Mouse (Mus musculus) neural tube, embryonic 15.5 days (tissue): ENCODE results near the gene Rhebl1. TPM values are rescaled to one million over a fixed set of nuclear protein-coding genes. Genes with fewer than 3 reads are reported as not detected.
"Not testable (repeated sequence)": the region's sequence is repeated elsewhere in the genome, so short reads cannot be mapped to it uniquely, and the experiment has no call there.

Experiments used
- ATAC-seq: fragments of 200-750 bp; cut with Nextera tagmentation; 2 replicates; pipeline ENCODE4 v1.8.0; 2017; ENCODE audit warnings: mild to moderate bottlenecking, moderate TSS enrichment, moderate library complexity; ENCODE audit not compliant: low FRiP score
- H3K27ac ChIP-seq: fragments of 300-500 bp; sonication (generic); replicated peaks from 2 replicates; pipeline ENCODE4 v1.5.1; 2015; ENCODE audit warnings: mild to moderate bottlenecking, inconsistent platforms
- H3K27me3 ChIP-seq: fragments of 300-500 bp; sonication (generic); replicated peaks from 2 replicates; pipeline ENCODE4 v1.6.1; 2015; ENCODE audit warnings: inconsistent platforms
- H3K36me3 ChIP-seq: fragments of 300-500 bp; sonication (generic); 2 replicates; pipeline ENCODE4 v1.6.1; 2015; ENCODE audit warnings: inconsistent platforms
- H3K4me1 ChIP-seq: fragments of 300-500 bp; sonication (generic); 2 replicates; pipeline ENCODE4 v1.6.1; 2015; ENCODE audit warnings: inconsistent platforms
- H3K4me2 ChIP-seq: fragments of 300-500 bp; sonication (generic); 2 replicates; pipeline ENCODE4 v1.6.1; 2015; ENCODE audit warnings: inconsistent platforms, mild to moderate bottlenecking, moderate library complexity
- H3K4me3 ChIP-seq: fragments of 300-500 bp; sonication (generic); replicated peaks from 2 replicates; pipeline ENCODE4 v1.5.1; 2015; ENCODE audit warnings: mild to moderate bottlenecking, inconsistent platforms
- H3K9ac ChIP-seq: fragments of 300-500 bp; sonication (generic); replicated peaks from 2 replicates; pipeline ENCODE4 v1.6.1; 2015; ENCODE audit warnings: mild to moderate bottlenecking, inconsistent platforms
- H3K9me3 ChIP-seq: fragments of 300-500 bp; sonication (generic); replicated peaks from 2 replicates; pipeline ENCODE4 v1.6.1; 2016; ENCODE audit warnings: inconsistent platforms
- WGBS: fragments of 180-500 bp; shearing (Covaris S2); methylation state at CpG from one replicate; pipeline ENCODE4 v1.1.7; 2015; ENCODE audit warnings: mixed read lengths; 5-methylcytosine and 5-hydroxymethylcytosine counted together
- polyA plus RNA-seq: library from polyadenylated mRNA; unstranded; fragments of >200 nt; fragmentation: Nextera tagmentation; extraction: Ambion mirVana; gene quantifications from 2 replicates; pipeline ENCODE4 v1.2.1, GENCODE M21; 2015

Gene Rhebl1
- polyA plus RNA-seq, result 27.0 and 33.2 TPM in 2 replicates

DNA sequence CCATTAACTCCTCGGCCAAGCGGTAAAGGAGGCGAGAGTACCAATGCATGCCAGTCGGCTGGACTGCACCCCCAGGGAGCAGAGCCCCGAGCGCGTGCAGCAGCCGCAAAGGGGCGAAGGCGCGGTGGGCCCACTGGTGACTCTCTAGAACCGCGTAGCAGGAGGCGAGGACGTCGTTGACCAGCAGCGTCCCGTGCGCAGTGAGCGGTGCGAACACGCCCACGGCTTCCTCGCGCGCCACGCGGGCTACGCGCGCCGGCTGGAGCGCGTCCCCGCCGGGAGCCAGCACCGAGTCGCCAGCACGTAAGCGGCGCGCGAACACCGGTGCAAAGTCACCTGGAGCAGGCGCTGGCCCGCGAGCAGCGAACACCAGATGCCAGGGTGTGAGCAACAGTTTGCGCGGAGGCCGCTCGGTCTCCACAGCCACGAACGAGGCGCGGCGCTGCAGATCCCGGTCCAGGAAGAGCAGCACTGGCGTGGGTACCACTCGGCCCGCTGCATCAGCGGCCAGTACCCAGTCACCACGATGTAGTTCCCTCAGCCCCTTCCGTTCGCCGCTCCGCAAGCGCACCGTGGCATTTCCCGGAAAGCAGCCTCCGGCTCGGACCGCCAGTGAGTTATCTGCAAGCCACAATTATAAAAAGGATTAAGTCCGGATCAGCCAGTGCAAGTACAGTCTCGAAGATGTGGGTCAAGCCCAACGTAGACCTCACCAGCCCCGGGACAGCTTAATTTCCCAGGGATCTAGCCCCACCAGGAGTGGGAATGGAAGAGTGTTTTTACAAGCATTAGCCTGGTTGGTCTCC lies at the start of gene Rhebl1:
TSS of gene Rhebl1 (minus strand) at position 601 of the 806 bp plus-strand sequence.
- ATAC-seq, result 0 out of 2 replicates have a peak, but pooled peaks have one; percentile 17
- Histone ChIP-seq H3K27ac (no peak within 1 kb of the TSS), H3K36me3 (no peaks in the 10 kb centered on the region), H3K4me1 (peaks cover 47% of the 10 kb centered on the region), H3K4me3 (peak within 1 kb of the TSS; percentile 49), H3K9me3 (no peaks in the 10 kb centered on the region), H3K27me3 (peaks cover 76% of the 10 kb centered on the region), H3K4me2 (peak within 1 kb of the TSS; percentile 96), H3K9ac (peak within 1 kb of the TSS; percentile 21; the same call in 1 of the 2 replicates)
- under 1% methylated on average over 72 of the region's 77 CpGs for WGBS

DNA sequence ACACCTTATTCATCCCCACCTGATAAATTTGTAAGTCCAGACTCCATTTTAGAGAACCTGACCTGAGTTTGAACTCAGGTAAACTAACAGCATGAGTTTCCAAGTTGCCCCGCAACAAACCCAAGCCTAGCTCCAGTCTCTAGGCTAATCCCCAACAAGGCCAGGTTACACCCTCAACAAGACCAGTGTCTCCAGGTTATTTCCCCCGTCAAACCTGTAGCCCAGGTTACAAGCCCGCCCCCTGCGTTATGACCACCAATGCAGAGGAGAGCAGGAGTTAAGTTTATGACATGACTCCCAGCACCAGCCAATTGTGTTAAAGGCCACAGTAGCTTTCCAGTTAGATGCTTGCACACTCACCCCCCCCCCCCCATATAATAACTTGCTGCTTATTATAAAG lies 48.8 kb upstream of the Rhebl1 start:
- peaks cover 15% of the 10 kb centered on the region for H3K4me1 ChIP-seq
- no peaks in the 10 kb centered on the region for H3K36me3 ChIP-seq
- H3K27ac ChIP-seq, result no peak overlapping the region
- no peak for ATAC-seq
- H3K4me3 ChIP-seq, result no peak overlapping the region
- no peaks in the 10 kb centered on the region for H3K27me3 ChIP-seq
- WGBS, result 76% methylated on average over 4 of the region's 4 CpGs
- H3K4me2 ChIP-seq, result no peak overlapping the region
- no peak overlapping the region for H3K9ac ChIP-seq
- no peaks in the 10 kb centered on the region for H3K9me3 ChIP-seq

DNA sequence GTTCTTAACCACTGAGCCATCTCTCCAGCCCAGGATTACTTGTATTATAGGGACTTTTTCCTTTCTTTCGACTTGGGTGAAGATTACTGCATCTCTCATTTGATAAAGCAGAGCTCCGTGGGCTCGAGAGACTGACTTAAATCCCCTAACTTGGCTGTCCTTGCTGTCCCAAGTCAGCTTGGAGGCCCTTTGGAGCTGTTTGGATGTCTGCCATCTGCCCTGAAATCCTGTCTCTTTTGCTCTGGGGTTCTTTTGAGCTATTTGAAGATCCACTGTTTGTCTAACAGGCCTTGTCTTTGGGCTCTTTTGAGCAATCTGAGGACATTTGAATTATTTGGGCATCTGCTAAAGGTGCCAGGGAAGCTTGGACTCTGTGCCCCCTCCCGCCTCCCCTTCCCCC lies 47.7 kb upstream of the Rhebl1 start:
- ATAC-seq, result no peak

DNA sequence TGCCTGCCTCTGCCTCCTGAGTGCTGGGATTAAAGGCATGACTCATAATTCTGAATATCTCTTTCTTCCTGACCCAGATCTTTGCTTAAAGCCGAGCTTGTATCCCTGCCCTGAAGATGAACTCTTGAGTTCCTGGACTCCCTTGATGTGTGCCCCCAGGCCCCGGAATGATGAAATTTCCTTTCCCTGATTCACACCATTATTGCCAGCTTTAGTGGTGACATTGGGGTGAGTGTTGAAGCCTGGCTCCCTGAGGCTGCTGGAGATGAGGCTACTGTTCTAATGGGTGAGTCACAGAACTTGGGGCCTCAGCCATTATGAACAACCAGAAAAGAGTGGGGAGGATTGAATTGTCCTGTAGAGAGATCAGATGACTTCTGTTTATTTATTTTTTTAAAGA lies 47.2 kb upstream of the Rhebl1 start:
- H3K4me3 ChIP-seq, result no peak overlapping the region
- H3K27ac ChIP-seq, result no peak overlapping the region
- H3K4me1 ChIP-seq, result 0 out of 2 replicates have a peak, but pooled peaks cover 4% of the 10 kb centered on the region
- no peak for ATAC-seq
- H3K4me2 ChIP-seq, result no peak overlapping the region
- H3K27me3 ChIP-seq, result no peaks in the 10 kb centered on the region
- H3K36me3 ChIP-seq, result no peaks in the 10 kb centered on the region
- no peak overlapping the region for H3K9ac ChIP-seq
- 88% methylated on average over 2 of the region's 2 CpGs for WGBS
- H3K9me3 ChIP-seq, result no peaks in the 10 kb centered on the region

More for the DNA sequence above, 47.7 kb upstream of the Rhebl1 start:
- H3K36me3 ChIP-seq, result no peaks in the 10 kb centered on the region
- H3K4me2 ChIP-seq, result no peak overlapping the region
- H3K9me3 ChIP-seq, result no peaks in the 10 kb centered on the region
- no peak overlapping the region for H3K4me3 ChIP-seq
- H3K27me3 ChIP-seq, result no peaks in the 10 kb centered on the region
- WGBS, result 76% methylated on average over 4 of the region's 4 CpGs
- H3K9ac ChIP-seq, result no peak overlapping the region
- no peak overlapping the region for H3K27ac ChIP-seq
- H3K4me1 ChIP-seq, result peaks cover 6% of the 10 kb centered on the region; the same call in 1 of the 2 replicates

DNA sequence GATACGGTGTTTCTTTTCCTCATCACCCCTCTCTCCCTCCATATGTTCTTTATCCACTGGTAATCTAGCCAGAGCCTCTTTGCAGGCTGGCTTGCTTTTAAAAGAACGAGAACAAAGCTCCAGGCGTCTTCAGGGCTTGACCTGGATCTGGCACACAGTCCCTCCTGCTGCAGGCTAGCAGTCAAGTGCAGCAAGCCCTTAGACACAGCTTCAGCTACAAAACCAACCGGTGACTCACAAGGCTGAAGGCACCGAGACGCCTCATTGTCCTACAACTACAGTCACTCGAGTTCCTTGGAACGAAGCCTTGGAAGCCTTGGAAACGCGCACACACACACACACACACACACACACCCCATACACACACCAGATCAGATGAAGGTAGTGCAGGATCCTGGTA lies 46.5 kb upstream of the Rhebl1 start:
- Histone ChIP-seq H3K4me2 (no peak overlapping the region), H3K4me3 (no peak overlapping the region), H3K4me1 (peaks cover 6% of the 10 kb centered on the region), H3K36me3 (no peaks in the 10 kb centered on the region), H3K9me3 (no peaks in the 10 kb centered on the region), H3K27ac (no peak overlapping the region), H3K27me3 (no peaks in the 10 kb centered on the region), H3K9ac (no peak overlapping the region)
- 63% methylated on average over 10 of the region's 10 CpGs for WGBS
- no peak for ATAC-seq

DNA sequence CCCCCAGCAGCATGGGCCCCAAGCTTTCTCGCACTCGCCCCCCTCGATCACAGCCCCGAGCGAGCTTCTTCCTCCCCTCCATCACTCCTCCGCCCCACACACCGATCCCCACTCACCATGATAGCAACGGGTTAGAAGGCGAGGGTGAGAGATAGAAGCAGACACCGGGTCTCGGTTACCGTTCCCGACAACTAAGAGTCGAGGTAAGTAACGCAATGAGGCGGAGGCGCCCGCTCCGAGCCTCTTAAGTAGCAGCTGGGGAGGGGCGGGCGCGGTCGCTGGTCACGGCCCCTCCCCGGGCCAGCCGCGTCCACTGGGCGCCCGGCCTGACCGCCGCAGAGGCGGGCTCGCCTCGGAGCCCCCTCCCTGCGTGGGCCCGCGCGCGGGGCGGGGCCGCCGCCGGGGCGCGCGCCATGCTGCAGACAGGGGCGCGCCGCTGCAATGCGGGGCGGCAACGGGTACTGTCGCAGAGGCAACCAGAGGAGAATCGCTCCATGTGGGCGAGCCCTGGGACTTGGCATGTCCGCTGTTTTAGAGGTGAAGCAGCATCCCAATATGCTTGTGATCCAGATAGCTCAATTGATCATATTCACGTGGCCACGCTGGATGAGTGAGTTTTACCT lies 40.0 kb upstream of the Rhebl1 start, which contains the start of gene Tuba1b:
TSS of gene Tuba1b (minus strand) at position 349 of the 623 bp plus-strand sequence.
- H3K4me1 ChIP-seq, result peaks cover 27% of the 10 kb centered on the region
- peak within 1 kb of the TSS; percentile 99 for H3K27ac ChIP-seq
- peak within 1 kb of the TSS; percentile 66 for H3K4me2 ChIP-seq
- peaks cover 3% of the 10 kb centered on the region; the same call in 1 of the 2 replicates for H3K36me3 ChIP-seq
- peak within 1 kb of the TSS; percentile 90 for H3K9ac ChIP-seq
- H3K4me3 ChIP-seq, result peak within 1 kb of the TSS; percentile 72
- WGBS, result under 1% methylated on average over 56 of the region's 58 CpGs
- no peaks in the 10 kb centered on the region for H3K9me3 ChIP-seq
- no peaks in the 10 kb centered on the region for H3K27me3 ChIP-seq
- ATAC-seq, result peak; percentile 96

DNA sequence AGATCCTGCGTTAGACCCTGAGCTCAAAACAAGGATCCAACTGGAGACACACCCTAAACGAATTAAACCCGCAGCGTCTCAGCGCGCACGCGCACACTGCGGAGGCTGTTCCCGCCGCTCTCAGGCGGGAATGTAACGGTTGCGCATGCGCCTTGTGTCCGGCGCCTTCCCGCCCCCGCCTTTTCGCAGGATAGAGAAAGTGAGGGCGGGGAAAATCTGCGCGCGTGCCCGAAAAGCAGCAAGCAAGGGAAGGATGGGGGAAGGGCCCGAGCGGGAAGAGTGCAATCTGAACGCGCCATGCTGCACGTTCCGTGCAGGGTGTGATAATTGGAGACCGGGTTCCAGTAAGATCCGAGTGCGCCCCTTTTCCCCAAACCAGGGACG lies 39.5 kb upstream of the Rhebl1 start:
- H3K27me3 ChIP-seq, result no peaks in the 10 kb centered on the region
- peak overlapping the region; percentile 99 for H3K27ac ChIP-seq
- H3K9me3 ChIP-seq, result no peaks in the 10 kb centered on the region
- peaks cover 31% of the 10 kb centered on the region for H3K4me1 ChIP-seq
- peak overlapping the region; percentile 90 for H3K9ac ChIP-seq
- peak overlapping the region; percentile 66 for H3K4me2 ChIP-seq
- peaks cover 3% of the 10 kb centered on the region; the same call in 1 of the 2 replicates for H3K36me3 ChIP-seq
- peak overlapping the region; percentile 72 for H3K4me3 ChIP-seq
- WGBS, result under 1% methylated on average over 35 of the region's 35 CpGs
- ATAC-seq, result peak; percentile 91

DNA sequence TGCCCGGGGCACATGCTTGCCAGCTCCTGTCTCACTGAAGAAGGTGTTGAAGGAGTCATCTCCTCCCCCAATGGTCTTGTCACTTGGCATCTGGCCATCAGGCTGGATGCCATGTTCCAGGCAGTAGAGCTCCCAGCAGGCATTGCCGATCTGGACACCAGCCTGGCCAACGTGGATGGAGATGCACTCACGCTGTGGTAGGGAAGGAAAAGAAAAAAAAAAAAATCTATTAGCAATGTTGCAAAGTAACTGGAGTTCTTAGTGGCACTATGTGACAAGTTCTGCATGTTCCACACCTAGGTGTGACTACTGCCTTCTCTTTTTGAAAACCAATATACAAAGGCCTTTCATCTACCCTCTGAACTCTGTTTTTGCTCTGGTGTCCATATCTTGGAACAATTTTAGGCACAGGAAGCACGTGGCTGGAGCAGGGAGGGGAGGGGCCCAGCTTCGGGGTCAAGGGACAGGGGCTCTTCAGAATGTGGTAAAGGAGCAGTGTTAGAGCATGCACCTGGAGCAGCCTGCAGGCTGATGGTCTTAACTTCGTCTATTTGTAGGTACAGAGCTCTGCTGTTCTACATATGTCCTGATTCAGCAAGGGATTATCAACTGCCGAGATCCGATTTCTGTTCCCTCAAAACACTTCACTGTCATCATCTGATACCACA lies 38.8 kb upstream of the Rhebl1 start:
- ATAC-seq, H3K9me3 ChIP-seq, H3K27me3 ChIP-seq, H3K36me3 ChIP-seq: not testable (repeated sequence)
- WGBS, result 18% methylated on average over 8 of the region's 9 CpGs
- H3K27ac ChIP-seq, result peak overlapping the region; percentile 99
- peak overlapping the region; percentile 72 for H3K4me3 ChIP-seq
- peaks cover 36% of the 10 kb centered on the region for H3K4me1 ChIP-seq
- peak overlapping the region; percentile 66 for H3K4me2 ChIP-seq
- H3K9ac ChIP-seq, result peak overlapping the region; percentile 90

DNA sequence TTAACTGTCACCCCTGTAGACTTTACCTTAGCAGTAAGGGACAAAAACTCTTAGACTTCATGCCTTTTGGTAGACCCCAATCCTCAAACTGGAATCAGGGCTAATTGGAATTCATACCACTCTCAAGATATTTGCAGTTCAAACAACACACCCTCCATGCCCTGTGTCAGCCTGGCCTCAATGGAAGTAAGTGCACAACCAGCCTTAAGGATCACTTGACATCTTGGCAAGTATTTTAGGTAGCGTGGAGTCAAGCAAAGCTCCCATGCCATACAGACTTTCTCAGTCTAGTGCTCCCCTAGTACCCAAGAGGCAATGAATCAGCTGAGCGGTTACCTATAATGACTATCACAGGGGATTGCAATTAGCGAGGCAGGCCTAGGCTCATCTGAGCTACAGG lies 36.7 kb upstream of the Rhebl1 start:
- Histone ChIP-seq H3K9ac (peak overlapping the region; percentile 26; the same call in 1 of the 2 replicates), H3K4me2 (peak overlapping the region; percentile 25), H3K27me3 (no peaks in the 10 kb centered on the region), H3K4me1 (peaks cover 35% of the 10 kb centered on the region), H3K4me3 (no peak overlapping the region), H3K36me3 (peaks cover 3% of the 10 kb centered on the region; the same call in 1 of the 2 replicates), H3K9me3 (no peaks in the 10 kb centered on the region), H3K27ac (no peak overlapping the region)
- ATAC-seq, result no peak
- 57% methylated on average over 3 of the region's 3 CpGs for WGBS

DNA sequence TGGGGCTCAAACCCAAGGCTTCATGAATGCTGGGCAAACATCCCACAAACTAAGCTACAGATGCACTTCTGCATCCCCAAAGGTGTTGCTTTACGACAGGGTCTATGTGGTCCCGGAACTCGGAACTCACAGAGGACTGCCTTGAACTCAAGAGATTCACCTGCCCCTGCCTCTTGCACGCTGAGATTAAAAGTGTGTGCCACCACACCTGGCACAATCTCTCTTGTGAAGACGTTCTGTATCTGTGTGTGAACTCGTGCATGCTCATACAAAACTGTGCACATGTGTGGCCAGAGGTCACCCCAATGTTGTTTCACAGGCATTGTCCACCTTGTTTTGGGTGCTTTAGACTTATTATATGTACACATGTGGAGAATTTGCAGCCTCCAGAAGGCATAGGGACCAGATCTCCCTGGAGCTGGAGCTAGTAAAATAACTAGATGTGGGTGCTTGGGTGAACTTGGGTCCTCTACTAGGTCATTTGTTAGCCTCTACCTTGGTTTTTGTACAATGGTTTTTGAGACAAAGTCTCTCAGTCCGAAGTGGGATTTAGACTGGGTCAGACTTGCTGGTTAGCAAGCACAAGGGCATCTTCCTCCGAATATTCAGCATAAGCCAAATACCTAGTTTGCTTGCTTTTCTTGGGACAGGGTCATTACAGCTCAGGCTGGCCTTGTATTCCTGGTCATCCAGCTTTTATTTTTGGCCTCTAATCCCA lies 35.8 kb upstream of the Rhebl1 start:
- Histone ChIP-seq H3K4me3 (no peak overlapping the region), H3K36me3 (peaks cover 3% of the 10 kb centered on the region; the same call in 1 of the 2 replicates), H3K9ac (no peak overlapping the region), H3K4me1 (peaks cover 27% of the 10 kb centered on the region), H3K4me2 (no peak overlapping the region), H3K9me3 (no peaks in the 10 kb centered on the region), H3K27me3 (no peaks in the 10 kb centered on the region), H3K27ac (no peak overlapping the region)
- ATAC-seq, result no peak
- 56% methylated on average over 8 of the region's 8 CpGs for WGBS
